Mouse (Mus musculus) neural tube, embryonic 11.5 days (tissue): Measurements from ENCODE around the gene Olfr740. TPM values are rescaled to one million over a fixed set of nuclear protein-coding genes. Genes with fewer than 3 reads are reported as not detected.

Experiments used
- ATAC-seq: fragments of 200-750 bp; cut with Nextera tagmentation; 2 replicates; pipeline ENCODE4 v1.8.0; 2017; ENCODE audit warnings: moderate number of reproducible peaks, mild to moderate bottlenecking, moderate TSS enrichment, moderate library complexity; ENCODE audit not compliant: insufficient read depth, low FRiP score, low TSS enrichment
- DNase-seq: peaks from one replicate; pipeline ENCODE4 v3.0.0-alpha.2; 2015; ENCODE audit warnings: low spot score
- H3K27ac ChIP-seq: fragments of 300-500 bp; sonication (generic); 2 replicates; pipeline ENCODE4 v1.5.1; 2014; ENCODE audit warnings: low read depth, mild to moderate bottlenecking, low read length
- H3K27me3 ChIP-seq: fragments of 300-500 bp; sonication (generic); 2 replicates; pipeline ENCODE4 v1.6.1; 2014; ENCODE audit warnings: mild to moderate bottlenecking, low read length, mixed read lengths; ENCODE audit not compliant: control insufficient read depth, insufficient read depth
- H3K36me3 ChIP-seq: fragments of 300-500 bp; sonication (generic); 2 replicates; pipeline ENCODE4 v1.6.1; 2014; ENCODE audit warnings: mild to moderate bottlenecking, low read length, moderate library complexity, mixed read lengths; ENCODE audit not compliant: control insufficient read depth, insufficient read depth
- H3K4me1 ChIP-seq: fragments of 300-500 bp; sonication (generic); 2 replicates; pipeline ENCODE4 v1.6.1; 2014; ENCODE audit warnings: low read length, mixed read lengths; ENCODE audit not compliant: control insufficient read depth, insufficient read depth
- H3K4me2 ChIP-seq: fragments of 300-500 bp; sonication (generic); 2 replicates; pipeline ENCODE4 v1.6.1; 2014; ENCODE audit warnings: low read depth, mild to moderate bottlenecking, moderate library complexity
- H3K4me3 ChIP-seq: fragments of 300-500 bp; sonication (generic); 2 replicates; pipeline ENCODE4 v1.5.1; 2014; ENCODE audit warnings: low read depth, low read length
- H3K9ac ChIP-seq: fragments of 300-500 bp; sonication (generic); 2 replicates; pipeline ENCODE4 v1.6.1; 2014; ENCODE audit warnings: mild to moderate bottlenecking, low read length
- H3K9me3 ChIP-seq: fragments of 300-500 bp; sonication (generic); 2 replicates; pipeline ENCODE4 v1.6.1; 2016; ENCODE audit warnings: low read length; ENCODE audit not compliant: control insufficient read depth
- WGBS: fragments of 180-500 bp; shearing (Covaris S2); extraction: QIAGEN DNeasy Blood & Tissue Kit; methylation state at CpG from one replicate; pipeline ENCODE4 v1.1.7; 2014; 5-methylcytosine and 5-hydroxymethylcytosine counted together
- polyA plus RNA-seq: library from polyadenylated mRNA; unstranded; fragments of >200 nt; fragmentation: Nextera tagmentation; extraction: Ambion mirVana; gene quantifications from 2 replicates; pipeline ENCODE4 v1.2.1, GENCODE M21; 2014

Gene Olfr740
- not detected in 2 replicates for polyA plus RNA-seq

- Histone ChIP-seq H3K4me3 (no peak within 1 kb of the TSS), H3K4me1 (no peaks in the 10 kb centered on the region), H3K9me3 (no peaks in the 10 kb centered on the region), H3K27me3 (no peaks in the 10 kb centered on the region), H3K9ac (no peak within 1 kb of the TSS), H3K4me2 (no peak within 1 kb of the TSS), H3K36me3 (no peaks in the 10 kb centered on the region), H3K27ac (no peak within 1 kb of the TSS)
- no peak for DNase-seq
- WGBS: 85% methylated on average over 3 of the region's 3 CpGs
- ATAC-seq: no peak
Observed at GRCm38 (mm10) chr14:50445245-50445644, at the start of gene Olfr740. Gene Olfr740 (plus strand): TSS chr14:50445545.

DNA sequence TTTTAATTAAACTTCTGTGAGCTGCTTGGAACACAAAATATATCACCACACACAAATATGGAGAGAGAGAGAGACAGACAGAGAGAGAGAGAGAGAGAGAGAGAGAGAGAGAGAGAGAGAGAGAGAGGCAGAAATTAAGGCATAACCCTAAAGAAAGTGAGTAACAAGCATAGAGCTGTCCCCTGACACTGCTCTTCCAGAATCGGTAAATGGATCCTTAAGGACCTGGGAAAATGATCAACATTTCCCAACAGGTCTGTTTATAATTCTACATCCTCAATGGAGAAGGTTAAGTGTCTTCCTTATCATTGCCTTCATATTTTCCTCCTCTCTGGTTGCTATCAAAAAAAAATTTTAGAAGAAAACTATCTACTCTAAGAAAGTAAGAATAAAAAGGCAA is 38.1 kb upstream of the Olfr740 start, which contains the start of gene Olfr738:
Olfr738 (plus strand) TSS at position 301 of the 400 bp plus-strand sequence.
- Histone ChIP-seq H3K4me3 (no peak within 1 kb of the TSS), H3K9ac (no peak within 1 kb of the TSS), H3K4me2 (no peak within 1 kb of the TSS), H3K27me3 (no peaks in the 10 kb centered on the region), H3K36me3 (no peaks in the 10 kb centered on the region), H3K9me3 (no peaks in the 10 kb centered on the region), H3K27ac (no peak within 1 kb of the TSS), H3K4me1 (no peaks in the 10 kb centered on the region)
- 91% methylated on average over 1 of the region's 1 CpGs for WGBS
- ATAC-seq (no peak), DNase-seq (no peak)

DNA sequence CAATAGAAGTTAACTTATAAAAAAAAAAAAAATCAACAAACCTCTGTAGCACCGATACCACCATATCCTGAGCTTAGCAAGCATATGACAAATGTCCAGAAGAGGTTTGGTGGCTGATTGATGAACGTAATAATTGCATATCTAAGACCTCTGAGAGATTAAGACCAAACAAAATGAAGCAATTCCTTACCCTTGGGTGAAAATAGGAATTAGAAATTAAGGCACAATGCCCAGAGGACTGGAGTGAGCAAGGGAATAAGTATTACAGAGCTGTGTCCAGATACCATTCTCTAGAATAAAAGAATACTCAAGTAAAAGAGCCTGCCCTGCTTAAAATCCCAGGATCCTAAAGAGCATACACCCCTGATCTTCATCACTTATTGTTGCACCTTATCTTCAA is 27.0 kb upstream of the Olfr740 start, which contains the start of gene Olfr739:
Olfr739 (plus strand) TSS at position 301 of the 400 bp plus-strand sequence.
- 68% methylated on average over 2 of the region's 2 CpGs for WGBS

GRCm38 (mm10) chr14:50472438-50472837 is 27.1 kb downstream of the Olfr740 start, which contains the start of gene Olfr741:
Gene Olfr741 (plus strand): TSS chr14:50472738.
- WGBS: 79% methylated on average over 2 of the region's 2 CpGs
- Histone ChIP-seq H3K9ac (no peak within 1 kb of the TSS), H3K4me2 (no peak within 1 kb of the TSS), H3K27ac (no peak within 1 kb of the TSS), H3K4me3 (no peak within 1 kb of the TSS), H3K9me3 (no peaks in the 10 kb centered on the region), H3K27me3 (no peaks in the 10 kb centered on the region), H3K36me3 (no peaks in the 10 kb centered on the region), H3K4me1 (no peaks in the 10 kb centered on the region)
- no peak for ATAC-seq
- no peak for DNase-seq

More for the DNA sequence above, 27.0 kb upstream of the Olfr740 start, which contains the start of gene Olfr739:
- Histone ChIP-seq H3K4me1 (no peaks in the 10 kb centered on the region), H3K4me2 (no peak within 1 kb of the TSS), H3K27ac (no peak within 1 kb of the TSS), H3K9ac (no peak within 1 kb of the TSS), H3K9me3 (no peaks in the 10 kb centered on the region), H3K36me3 (no peaks in the 10 kb centered on the region), H3K27me3 (no peaks in the 10 kb centered on the region), H3K4me3 (no peak within 1 kb of the TSS)
- DNase-seq (no peak), ATAC-seq (no peak)

DNA sequence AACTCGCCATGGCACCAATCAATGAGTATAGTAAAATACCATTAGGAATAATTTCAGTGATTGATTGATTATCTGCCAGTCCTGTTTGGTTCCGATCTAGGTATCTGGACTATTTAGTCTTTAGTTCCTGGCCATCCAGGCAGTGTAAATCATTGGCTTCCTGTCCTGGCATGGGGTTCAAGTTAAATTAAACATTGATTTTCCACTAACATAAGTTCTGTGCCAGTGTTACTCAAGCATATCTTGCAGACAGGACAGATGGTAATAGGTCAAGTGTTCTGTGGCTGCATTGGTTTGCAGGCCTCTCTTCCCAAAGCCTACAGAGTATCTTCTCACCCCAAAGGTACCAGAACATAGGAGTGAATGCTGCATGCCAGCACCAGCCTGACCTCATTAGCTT is 33.1 kb downstream of the Olfr740 start:
- Histone ChIP-seq H3K4me3 (no peak overlapping the region), H3K9me3 (no peaks in the 10 kb centered on the region), H3K27ac (no peak overlapping the region), H3K4me2 (no peak overlapping the region), H3K4me1 (no peaks in the 10 kb centered on the region), H3K9ac (no peak overlapping the region), H3K27me3 (no peaks in the 10 kb centered on the region), H3K36me3 (no peaks in the 10 kb centered on the region)
- ATAC-seq (no peak), DNase-seq (no peak)
- 80% methylated on average over 2 of the region's 2 CpGs for whole genome bisulfite sequencing

DNA sequence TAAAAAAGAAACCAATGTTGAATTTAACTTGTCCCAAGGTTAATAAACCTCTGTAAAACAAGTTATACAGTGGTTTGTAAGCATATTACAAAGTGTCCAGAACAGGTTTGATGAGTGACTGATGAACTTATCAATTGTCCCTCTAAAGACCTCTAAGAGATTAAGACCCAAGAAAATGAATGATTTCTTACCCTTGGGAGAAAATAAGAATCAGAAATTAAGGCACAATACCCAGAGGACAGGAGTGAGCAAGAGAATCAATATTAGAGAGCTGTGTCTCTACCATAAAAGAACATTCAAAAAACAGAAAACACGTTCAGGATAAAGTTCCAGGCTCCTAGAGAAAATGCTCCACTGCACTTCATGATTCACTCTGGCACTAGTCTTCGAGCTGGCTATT is 58.0 kb downstream of the Olfr740 start, which contains the start of gene Olfr742:
Olfr742 (plus strand) TSS at position 301 of the 400 bp plus-strand sequence.
- Histone ChIP-seq H3K4me3 (no peak within 1 kb of the TSS), H3K27me3 (no peaks in the 10 kb centered on the region), H3K9me3 (no peaks in the 10 kb centered on the region), H3K4me2 (no peak within 1 kb of the TSS), H3K4me1 (no peaks in the 10 kb centered on the region), H3K9ac (no peak within 1 kb of the TSS), H3K36me3 (no peaks in the 10 kb centered on the region), H3K27ac (no peak within 1 kb of the TSS)
- DNase-seq (no peak), ATAC-seq (no peak)
- 69% methylated on average over 2 of the region's 2 CpGs for WGBS

Other genes starting within 250 kb of the Olfr740 start
- not detected in 2 replicates for gene Olfr731, start 203.7 kb upstream of the Olfr740 start, polyA plus RNA-seq
- gene Olfr732, start 161.3 kb upstream of the Olfr740 start, polyA plus RNA-seq: not detected in 2 replicates
- gene Olfr733, start 144.0 kb upstream of the Olfr740 start, polyA plus RNA-seq: not detected in 2 replicates
- not detected in 2 replicates for gene Olfr734, start 118.8 kb upstream of the Olfr740 start, polyA plus RNA-seq
- gene Olfr735, start 96.7 kb upstream of the Olfr740 start, polyA plus RNA-seq: not detected in 2 replicates
- not detected in 2 replicates for gene Tlr11, start 87.6 kb upstream of the Olfr740 start, polyA plus RNA-seq
- not detected in 2 replicates for gene Olfr736, start 64.4 kb upstream of the Olfr740 start, polyA plus RNA-seq
- gene Olfr738, start 38.0 kb upstream of the Olfr740 start, polyA plus RNA-seq: not detected in 2 replicates
- not detected in 2 replicates for gene Olfr739, start 26.9 kb upstream of the Olfr740 start, polyA plus RNA-seq
- not detected in 2 replicates for gene Olfr741, start 27.2 kb downstream of the Olfr740 start, polyA plus RNA-seq
- not detected in 2 replicates for gene Olfr742, start 58.1 kb downstream of the Olfr740 start, polyA plus RNA-seq
- not detected in 2 replicates for gene Olfr743, start 76.3 kb downstream of the Olfr740 start, polyA plus RNA-seq
- gene Olfr744, start 169.3 kb downstream of the Olfr740 start, polyA plus RNA-seq: not detected in 2 replicates
- gene Olfr745, start 193.8 kb downstream of the Olfr740 start, polyA plus RNA-seq: not detected in 2 replicates
- gene Olfr746, start 201.5 kb downstream of the Olfr740 start, polyA plus RNA-seq: not detected in 2 replicates
- not detected in 2 replicates for gene Olfr747, start 247.7 kb downstream of the Olfr740 start, polyA plus RNA-seq